Mouse (Mus musculus) adrenal gland, postnatal 10 days (tissue): ENCODE data around the gene Chrm1. TPM values are rescaled to one million over a fixed set of nuclear protein-coding genes. Genes with fewer than 3 reads are reported as not detected.
"Not testable (repeated sequence)": the region's sequence is repeated elsewhere in the genome, so short reads cannot be mapped to it uniquely, and the experiment has no call there.

ENCODE experiments used
- DNase-seq: peaks from one replicate; pipeline ENCODE4 v3.0.0; 2021; ENCODE audit warnings: mixed read lengths
- total RNA-seq, 2 experiments: library from RNA; stranded (reverse); gene quantifications; 2 replicates each; pipeline ENCODE4 v1.2.3; 2021

Gene Chrm1
- total RNA-seq, 2 experiments from 2014 or later, result 2.1 to 2.5 TPM

DNA sequence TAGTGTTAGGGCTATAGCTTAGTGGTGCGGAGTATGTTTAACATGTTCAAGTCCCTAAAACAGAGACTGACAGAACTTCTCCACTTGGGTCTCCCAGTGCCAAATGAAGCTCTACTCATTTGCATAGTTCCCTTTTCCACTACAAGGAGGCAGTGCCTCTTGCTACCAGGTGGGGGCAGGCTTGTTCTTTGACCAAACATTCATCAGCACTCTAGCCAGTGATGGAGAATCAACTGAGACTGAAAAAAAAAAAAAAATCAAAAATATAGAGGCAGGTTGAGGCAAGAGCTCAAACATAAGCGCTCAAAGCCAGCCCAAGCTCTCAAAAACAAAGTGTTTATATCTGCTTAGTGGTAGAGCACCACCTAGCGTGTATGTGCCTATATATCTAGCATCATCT is 54.8 kb downstream of the Chrm1 start:
- peak; percentile 77 for DNase-seq

DNA sequence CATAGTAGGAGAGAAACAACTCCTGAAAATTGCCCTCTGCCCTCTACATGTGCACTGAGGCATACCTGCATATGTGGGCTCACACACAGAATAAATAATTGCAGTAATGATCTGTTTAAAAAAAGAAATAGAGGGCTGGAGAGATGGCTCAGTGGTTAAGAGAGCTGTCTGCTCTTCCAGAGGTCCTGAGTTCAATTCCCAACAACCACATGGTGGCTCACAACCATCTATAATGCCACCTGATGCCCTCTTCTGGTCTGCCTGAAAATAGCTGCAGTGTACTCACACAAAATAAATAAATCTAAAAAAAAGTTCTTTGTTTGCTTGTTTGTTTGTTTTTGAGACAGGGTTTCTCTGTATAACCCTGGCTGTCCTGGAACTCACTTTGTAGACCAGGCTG is 55.4 kb downstream of the Chrm1 start:
- not testable (repeated sequence) for DNase-seq

DNA sequence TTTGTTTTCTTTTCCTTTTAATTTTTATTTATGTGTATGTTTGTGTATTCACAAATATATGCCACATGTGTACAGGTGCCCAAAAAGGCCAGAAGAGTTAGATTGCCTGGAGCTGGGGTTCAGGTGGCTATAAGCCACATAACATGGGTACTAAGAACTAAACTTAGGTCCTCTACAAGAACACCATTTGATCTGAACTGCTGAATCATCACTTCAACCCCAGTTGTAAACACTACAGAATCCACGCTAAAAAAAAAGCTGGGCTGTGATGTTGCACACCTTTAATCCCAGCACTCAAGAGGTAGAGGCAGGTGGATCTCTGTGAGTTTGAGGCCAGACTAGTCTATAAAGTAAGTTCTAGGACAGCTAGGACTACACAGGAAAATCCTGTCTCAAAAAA is 57.8 kb downstream of the Chrm1 start:
- DNase-seq, result no peak

DNA sequence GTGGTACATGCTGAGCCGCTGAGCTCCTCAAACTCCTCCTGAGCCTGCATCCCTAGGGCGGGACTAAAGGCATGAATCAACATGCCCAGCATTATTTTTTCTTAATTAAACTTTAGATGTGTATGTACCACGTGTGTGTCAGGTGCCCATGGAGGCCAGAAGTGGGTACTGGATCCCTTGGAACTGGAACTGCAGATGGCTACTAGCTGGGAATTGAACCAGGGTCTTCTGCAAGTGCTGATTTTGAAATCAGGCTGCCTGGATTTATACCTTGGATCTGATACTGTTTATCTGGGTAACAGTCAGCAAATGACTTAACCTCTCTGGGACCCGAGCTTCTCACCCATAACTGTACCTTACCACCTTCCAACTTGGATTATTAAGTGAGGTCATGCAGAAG is 58.4 kb downstream of the Chrm1 start:
- no peak for DNase-seq

DNA sequence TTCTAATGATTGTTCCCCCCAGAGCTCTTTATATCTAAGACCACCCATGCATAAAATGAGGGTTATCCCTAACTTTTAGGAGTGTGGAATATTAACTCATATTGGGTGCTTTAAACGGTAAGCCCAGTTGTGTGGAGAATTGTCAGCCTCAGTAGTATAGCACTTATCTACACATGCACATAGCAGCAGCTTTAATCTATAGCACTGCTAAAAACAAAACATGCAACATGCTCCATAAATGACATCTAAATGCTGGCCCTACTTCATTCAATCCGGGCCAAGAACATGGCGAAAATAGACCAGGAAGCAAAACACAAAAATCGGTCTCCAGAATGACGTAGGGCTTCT is 58.9 kb downstream of the Chrm1 start:
- DNase-seq, result no peak

DNA sequence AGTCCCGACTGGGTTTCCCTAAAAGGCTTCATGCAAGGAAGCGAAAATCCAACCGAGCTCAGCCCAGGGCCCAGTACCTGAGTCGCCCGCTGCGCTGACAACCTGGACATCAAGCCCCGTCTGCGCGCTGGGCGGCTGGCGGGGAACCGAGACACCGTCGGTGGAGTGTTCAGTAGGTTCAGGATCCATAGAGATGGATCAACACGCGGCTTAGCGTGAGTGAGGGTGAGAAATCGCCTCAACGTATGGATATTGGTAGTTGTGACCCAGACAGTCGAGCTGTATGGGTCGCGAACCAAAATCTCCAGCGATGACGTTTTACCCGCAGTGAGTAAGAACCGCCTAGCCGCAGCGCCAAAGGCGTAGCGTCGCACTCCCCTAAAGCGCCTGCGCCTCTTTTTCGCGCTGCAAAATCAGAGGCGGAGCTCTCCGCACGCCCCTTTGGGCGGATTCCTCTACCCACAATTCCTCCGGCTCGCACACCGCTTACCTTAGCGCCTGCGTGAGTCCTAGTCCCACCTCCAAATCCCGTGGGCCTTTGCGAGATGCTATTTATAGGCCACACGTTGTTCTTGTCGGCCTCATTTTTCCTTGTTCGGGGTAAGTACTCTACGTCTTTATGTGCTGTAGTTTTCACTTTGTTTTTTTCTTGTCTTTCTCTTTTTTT is 59.5 kb downstream of the Chrm1 start, which contains the start of gene Slc3a2:
Gene Slc3a2, minus strand, starts transcription at position 463 of the 667 bp plus-strand sequence.
- DNase-seq, result peak; percentile 96

DNA sequence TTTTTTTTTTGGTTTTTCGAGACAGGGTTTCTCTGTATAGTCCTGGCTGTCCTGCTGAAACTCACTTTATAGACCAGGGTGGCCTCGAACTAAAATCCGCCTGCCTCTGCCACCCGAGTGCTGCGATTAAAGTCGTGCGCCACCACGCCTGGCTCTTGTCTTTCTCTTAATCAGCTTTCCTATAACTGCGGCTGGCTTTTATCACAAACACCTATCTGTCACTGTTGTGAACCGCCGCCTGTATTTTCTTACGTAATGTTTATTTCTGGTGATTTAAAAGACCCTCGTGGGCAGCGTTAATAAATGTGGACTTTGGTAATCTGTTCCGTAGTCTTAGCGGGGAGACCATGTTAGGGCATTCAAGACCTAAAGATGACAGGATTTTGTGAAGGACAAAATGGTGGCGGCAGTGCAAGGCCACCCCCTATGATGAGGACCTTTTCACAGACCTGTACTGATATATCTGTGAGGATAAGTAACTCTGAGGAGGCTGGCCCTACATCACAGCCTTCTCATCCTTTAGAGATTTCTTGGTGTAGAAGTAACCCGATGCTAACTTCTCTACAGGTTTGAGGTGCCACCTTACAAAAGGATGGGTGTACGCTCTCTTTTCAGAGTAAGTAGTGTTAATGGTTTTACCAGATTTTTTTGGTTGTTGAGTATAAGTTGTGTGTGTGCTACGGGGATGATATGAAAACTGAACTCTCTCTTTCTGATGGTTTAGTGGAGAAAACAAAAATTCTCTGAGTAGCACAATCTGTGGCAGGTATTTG is 60.2 kb downstream of the Chrm1 start:
- peak; percentile 25 for DNase-seq

DNA sequence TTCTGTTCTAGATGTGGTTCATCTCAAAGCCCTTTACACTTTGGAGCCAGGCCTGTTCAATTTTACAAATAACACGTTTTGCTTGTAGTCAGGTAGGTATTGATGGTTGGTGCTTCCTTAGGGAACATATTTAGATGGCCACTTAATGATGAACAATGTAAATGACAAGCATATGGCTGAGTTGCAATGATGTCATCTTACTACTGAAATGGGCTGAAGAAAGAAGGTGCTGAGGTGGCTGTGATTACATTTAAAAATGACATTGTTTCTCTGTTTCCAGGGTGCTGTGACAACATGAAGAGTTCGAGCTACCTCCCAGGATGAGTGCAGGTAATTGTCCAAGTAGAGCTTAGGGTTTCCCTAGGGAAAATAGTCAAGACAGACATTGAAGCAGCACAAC is 60.8 kb downstream of the Chrm1 start:
- no peak for DNase-seq

DNA sequence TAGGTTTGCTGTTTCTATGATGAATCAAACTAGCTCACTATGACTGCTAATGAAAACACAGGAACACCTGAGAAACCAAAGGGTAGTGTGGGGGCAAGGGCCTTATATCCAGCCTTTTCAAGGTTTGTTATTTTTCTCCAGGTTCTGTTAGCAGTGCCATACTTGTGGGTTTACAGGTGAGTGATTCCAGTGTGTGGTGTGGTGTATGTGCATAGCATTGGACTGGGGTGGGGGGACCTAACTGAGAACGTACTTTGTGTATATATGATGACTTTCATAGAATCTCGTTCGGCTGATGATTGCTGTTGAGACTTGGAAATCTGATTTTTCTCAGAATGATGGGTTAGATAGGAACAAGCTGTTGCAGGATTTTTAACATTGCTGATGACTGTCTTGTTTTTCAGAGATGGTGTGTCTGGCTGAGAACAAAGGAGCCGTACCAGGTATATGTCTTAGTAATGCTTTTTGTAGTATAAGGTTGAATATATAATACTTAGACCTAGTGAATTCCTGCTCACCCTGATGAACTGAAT is 61.6 kb downstream of the Chrm1 start:
- DNase-seq, result no peak

DNA sequence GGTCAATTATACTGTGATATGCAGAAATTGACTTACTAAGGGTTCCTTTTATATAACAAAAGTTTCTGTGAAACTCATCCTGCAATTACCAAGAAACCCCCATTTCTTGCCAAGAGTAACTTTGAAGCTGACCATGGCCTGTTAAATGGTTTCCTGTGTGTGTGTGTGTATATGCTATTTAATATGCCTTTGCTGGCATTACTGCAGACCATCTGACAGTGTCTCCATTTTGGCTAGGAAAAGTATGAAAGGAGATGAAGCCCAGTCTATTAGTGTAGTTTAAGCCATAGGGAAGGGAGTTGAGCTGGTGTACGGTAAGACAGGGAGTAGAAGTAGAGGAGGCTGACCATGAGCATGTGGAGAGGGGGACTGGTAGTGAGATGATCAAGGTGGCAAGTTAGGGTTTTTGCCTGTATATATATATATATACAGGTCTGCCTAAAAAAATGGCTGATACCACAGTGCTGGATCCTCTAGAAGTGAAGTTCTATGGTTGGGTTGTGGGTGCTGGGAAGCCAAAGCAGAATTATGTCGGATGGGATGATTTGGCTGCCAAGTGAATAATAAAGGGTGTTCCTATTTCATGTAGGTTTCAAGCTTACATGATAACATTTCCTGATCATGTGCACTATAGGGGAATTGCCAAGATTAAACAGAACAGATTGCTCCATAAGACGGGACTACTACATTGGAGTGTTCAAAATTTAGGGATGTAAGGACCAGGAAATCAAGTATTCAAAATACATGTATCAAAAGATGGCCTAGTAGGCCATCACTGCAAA is 63.2 kb downstream of the Chrm1 start:
- DNase-seq, result no peak

DNA sequence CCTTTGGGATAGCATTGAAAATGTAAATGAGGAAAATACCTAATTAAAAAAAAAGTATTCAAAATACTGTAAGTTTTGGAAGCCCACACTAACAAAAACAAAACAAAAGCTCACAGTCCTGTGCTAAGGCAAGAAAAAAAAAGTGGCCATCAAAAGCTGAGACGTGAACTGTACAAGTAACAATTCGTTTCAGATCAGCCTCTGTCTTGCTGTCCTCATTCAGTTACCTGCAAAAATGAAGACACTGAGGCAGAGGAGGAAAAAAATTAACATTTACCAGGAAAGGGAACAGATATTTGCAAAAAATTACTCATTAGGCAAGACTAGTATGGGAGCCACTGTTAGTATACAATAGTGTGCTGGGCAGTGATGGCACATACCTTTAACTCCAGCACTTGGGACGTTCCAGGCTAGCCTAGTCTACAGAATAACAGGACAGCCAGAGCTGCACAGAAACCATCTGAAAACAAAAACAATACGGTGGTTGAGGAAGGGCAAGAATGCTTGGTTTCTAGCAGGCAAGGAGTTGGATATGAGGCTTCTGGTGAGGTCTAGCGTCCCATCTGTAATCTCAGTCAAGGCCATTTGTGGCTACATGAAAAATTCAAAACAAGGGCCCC is 64.0 kb downstream of the Chrm1 start:
- DNase-seq, result no peak

DNA sequence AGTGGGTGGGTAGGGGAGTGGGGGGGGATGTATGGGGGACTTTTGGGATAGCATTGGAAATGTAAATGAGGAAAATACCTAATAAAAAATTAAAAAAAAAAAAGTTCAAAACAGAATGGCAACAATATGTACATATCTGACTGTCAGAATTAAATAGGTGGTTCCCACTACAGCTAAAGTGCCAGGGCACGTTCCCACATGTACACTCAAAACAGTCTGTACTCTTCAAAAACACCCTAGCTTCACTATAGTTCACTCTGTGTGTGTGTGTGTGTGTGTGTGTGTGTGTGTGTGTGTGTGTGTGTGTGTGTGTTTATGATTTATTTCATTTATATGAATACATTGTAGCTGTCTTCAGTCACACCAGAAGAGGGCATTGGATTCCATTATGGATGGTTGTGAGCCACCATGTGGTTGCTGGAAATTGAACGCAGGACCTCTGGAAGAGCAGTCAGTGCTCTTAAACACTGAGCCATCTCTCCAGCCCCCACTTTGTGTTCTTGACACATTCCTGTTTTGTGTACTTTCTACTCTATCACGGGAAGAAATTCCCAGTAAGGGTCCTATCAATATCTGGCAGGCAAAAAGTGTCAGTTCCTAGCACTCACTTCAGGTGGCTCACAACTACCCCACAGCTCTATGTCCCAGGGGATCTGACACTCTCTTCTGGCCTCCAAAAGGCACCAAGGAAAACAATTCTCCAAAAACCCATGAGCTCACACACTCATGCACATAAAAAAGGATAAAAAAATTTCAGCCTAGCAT is 64.9 kb downstream of the Chrm1 start:
- DNase-seq, result not testable (repeated sequence)

Other genes starting within 250 kb of the Chrm1 start
- 1 to 10 TPM in 1 of 2 experiments, under 1 TPM in 1; 0.58 to 1.4 TPM for gene Slc22a8, start 72.5 kb upstream of the Chrm1 start, total RNA-seq
- not detected for gene Slc22a6, start 45.8 kb upstream of the Chrm1 start, total RNA-seq
- gene Slc3a2, start 59.6 kb downstream of the Chrm1 start, total RNA-seq, result 100 to 1,000 TPM in 1 of 2 experiments, 10 to 100 TPM in 1; 97.4 to 178 TPM
- gene Wdr74, start 72.0 kb downstream of the Chrm1 start, total RNA-seq, result 10 to 100 TPM; 51.1 to 58.8 TPM
- gene 1700092M07Rik, start 76.9 kb downstream of the Chrm1 start, total RNA-seq, result 1 to 10 TPM; 1.3 to 3.1 TPM
- 10 to 100 TPM; 73.8 to 75.8 TPM for gene Stx5a, start 77.6 kb downstream of the Chrm1 start, total RNA-seq
- 100 to 1,000 TPM in 1 of 2 experiments, 10 to 100 TPM in 1; 88.6 to 107 TPM for gene Nxf1, start 93.3 kb downstream of the Chrm1 start, total RNA-seq
- gene Tmem223, start 107.2 kb downstream of the Chrm1 start, total RNA-seq, result 100 to 1,000 TPM; 101 to 127 TPM
- 10 to 100 TPM; 48.6 to 50.0 TPM for gene Tmem179b, start 110.7 kb downstream of the Chrm1 start, total RNA-seq
- 10 to 100 TPM; 12.4 to 19.5 TPM for gene Taf6l, start 122.6 kb downstream of the Chrm1 start, total RNA-seq
- gene Polr2g, start 134.8 kb downstream of the Chrm1 start, total RNA-seq, result 10 to 100 TPM; 81.3 to 90.4 TPM
- 1 to 10 TPM; 2.0 to 2.3 TPM for gene Zbtb3, start 138.8 kb downstream of the Chrm1 start, total RNA-seq
- 10 to 100 TPM; 25.7 to 30.7 TPM for gene Ttc9c, start 155.5 kb downstream of the Chrm1 start, total RNA-seq
- gene Hnrnpul2, start 156.2 kb downstream of the Chrm1 start, total RNA-seq, result 10 to 100 TPM; 58.0 to 62.7 TPM
- gene AC129217.1, start 166.0 kb downstream of the Chrm1 start, total RNA-seq, result not detected
- 100 to 1,000 TPM; 157 to 160 TPM for gene Bscl2, start 173.7 kb downstream of the Chrm1 start, total RNA-seq
- 1 to 10 TPM; 5.8 to 9.8 TPM for gene Gng3, start 175.4 kb downstream of the Chrm1 start, total RNA-seq
- 1 to 10 TPM; 5.5 to 6.1 TPM for gene Lrrn4cl, start 187.0 kb downstream of the Chrm1 start, total RNA-seq
- gene Ubxn1, start 207.7 kb downstream of the Chrm1 start, total RNA-seq, result 100 to 1,000 TPM; 193 to 217 TPM
- gene Uqcc3, start 217.1 kb downstream of the Chrm1 start, total RNA-seq, result 10 to 100 TPM; 69.1 to 79.0 TPM
- 10 to 100 TPM in 1 of 2 experiments, 1 to 10 TPM in 1; 7.4 to 10.7 TPM for gene Lbhd1, start 219.9 kb downstream of the Chrm1 start, total RNA-seq
- not detected for gene Gm49403, start 220.1 kb downstream of the Chrm1 start, total RNA-seq
- 10 to 100 TPM; 31.5 to 31.9 TPM for gene 1810009A15Rik, start 225.1 kb downstream of the Chrm1 start, total RNA-seq
- gene Gm49416, start 225.1 kb downstream of the Chrm1 start, total RNA-seq, result not detected
- 10 to 100 TPM; 23.7 to 25.2 TPM for gene Ints5, start 229.2 kb downstream of the Chrm1 start, total RNA-seq
- 100 to 1,000 TPM; 142 to 150 TPM for gene Ganab, start 234.3 kb downstream of the Chrm1 start, total RNA-seq